Mouse (Mus musculus) small intestine, adult 2 months (tissue): ENCODE data around the gene Phrf1.

Source experiments
- CTCF ChIP-seq: fragments of 200-500 bp; IDR thresholded peaks from 2 replicates; pipeline ENCODE4 v1.5.1; 2012; ENCODE audit warnings: low read depth, mild to moderate bottlenecking, control low read depth, inconsistent platforms, low read length, moderate library complexity, mixed read lengths; ENCODE audit not compliant: insufficient replicate concordance, insufficient read length; ENCODE audit errors: extremely low read depth
- POLR2A ChIP-seq: fragments of 200-500 bp; IDR thresholded peaks from 2 replicates; pipeline ENCODE4 v1.6.1; 2012; ENCODE audit warnings: low read depth, mild to moderate bottlenecking, control low read depth, inconsistent platforms, low read length, moderate library complexity

DNA sequence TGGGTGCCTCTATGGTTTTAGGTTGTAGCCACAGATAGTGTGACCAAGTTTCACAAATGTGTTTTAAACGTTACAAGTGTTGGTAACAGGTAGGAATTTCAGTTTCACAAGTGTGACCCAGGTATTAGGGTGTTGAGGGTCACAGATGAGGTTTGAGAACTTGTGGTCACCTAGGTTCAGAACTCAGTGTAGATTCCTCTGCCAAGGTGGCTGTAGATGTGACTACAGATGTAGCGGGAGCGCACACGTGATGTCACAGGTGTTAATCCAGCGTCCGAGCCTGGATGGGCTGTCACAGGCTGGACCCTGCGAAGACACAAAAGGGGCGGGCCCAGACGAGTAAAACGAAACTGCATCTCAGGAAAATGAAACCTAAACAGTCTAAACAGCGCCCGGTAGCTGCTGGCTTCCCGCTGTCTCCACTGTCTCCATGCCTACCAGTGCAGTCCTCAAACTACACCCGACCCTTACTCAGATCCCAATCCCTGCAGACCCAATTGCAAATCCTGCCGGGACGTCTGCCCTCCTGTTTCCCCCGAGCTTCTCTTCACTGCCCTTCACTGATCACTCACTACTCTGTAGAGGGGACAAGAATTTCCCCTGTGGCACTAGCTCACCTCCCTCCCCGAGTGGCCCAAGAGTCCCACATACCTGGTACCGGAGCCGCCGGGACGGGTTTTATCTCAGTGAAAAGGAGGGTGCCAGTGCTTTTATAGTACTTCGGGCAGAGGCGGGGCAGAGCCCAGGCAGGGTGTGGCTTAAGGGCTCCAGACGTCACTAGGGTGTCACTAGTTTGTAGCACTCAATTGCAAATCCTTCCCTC lies 37.4 kb downstream of the Phrf1 start, which contains the start of gene Irf7:
- TF ChIP-seq POLR2A (peak; percentile 99), CTCF (no peak)
